Mouse (Mus musculus): ENCODE measurements around the gene Olfr585. TPM values are rescaled to one million over a fixed set of nuclear protein-coding genes. Genes with fewer than 3 reads are reported as not detected.

The Olfr585 gene
- polyA plus RNA-seq (2014; fragmentation: Nextera tagmentation; extraction: Ambion mirVana): not detected in 2 replicates

DNA sequence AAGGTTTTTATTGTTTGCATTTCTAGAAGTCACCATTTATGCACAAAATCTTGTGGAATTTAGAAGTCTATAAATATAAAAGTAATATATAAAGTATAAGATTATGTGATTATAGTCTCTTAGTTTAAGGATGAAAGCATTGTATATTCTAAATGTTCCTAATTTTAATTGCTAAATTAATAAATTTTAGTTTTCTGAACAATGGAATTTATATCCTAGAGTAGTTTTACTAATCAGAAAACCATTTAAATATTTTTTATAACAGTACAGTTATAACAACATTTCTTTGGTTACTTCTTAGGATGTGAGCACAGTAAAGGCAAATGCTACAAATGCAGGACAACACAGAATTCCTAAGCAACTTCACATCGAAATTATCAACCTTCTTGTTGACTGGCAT is at the start of gene Olfr585:
Gene Olfr585, plus strand, starts transcription at position 301 of the 400 bp plus-strand sequence.
- H3K4me1 ChIP-seq (ENCODE audit: control insufficient read depth in 2 of 2, insufficient read depth in 2 of 2, low read length in 2 of 2): no peaks in the 10 kb centered on the region
- no peak within 1 kb of the TSS for H3K9ac ChIP-seq (ENCODE audit: low read length)

DNA sequence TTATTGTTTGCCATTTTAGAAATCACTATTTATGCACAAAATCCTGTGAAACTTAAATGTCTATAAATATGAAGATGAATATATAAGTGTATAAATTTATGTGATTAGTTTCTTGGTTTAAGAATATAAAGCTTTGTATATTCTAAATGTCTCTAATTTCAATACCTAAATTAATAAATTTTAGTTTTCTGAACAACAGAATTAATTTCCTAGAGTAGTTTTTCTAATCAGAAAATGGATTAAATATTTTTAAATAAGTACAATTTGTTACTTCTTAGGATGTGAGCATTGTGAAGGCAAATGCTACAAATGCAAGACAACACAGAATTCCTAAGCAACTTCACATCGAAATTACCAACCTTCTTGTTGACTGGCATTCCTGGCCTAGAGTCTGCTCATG is 46.5 kb upstream of the Olfr585 start, which contains the start of gene Olfr583:
Gene Olfr583, plus strand, starts transcription at position 301 of the 400 bp plus-strand sequence.
- Histone ChIP-seq H3K36me3 (ENCODE audit: control insufficient read depth, insufficient read depth, low read length) (no peaks in the 10 kb centered on the region), H3K27me3 (ENCODE audit: control insufficient read depth, insufficient read depth, low read length) (no peaks in the 10 kb centered on the region), H3K4me1 (ENCODE audit: control insufficient read depth in 2 of 2, insufficient read depth in 2 of 2, low read length in 2 of 2) (no peaks in the 10 kb centered on the region), H3K4me3 (ENCODE audit: control insufficient read depth in 1 of 2, insufficient read depth in 1 of 2, low read depth in 1 of 2, low read length in 2 of 2) (no peak within 1 kb of the TSS), H3K9me3 (ENCODE audit: control insufficient read depth, low read length) (no peaks in the 10 kb centered on the region), H3K9ac (ENCODE audit: low read length) (no peak within 1 kb of the TSS), H3K4me2 (ENCODE audit: low read length) (no peak within 1 kb of the TSS), H3K27ac (replicated peaks in 1 of 2; ENCODE audit: control insufficient read depth in 1 of 2, insufficient read depth in 1 of 2, low read depth in 2 of 2, low read length in 2 of 2) (no peak within 1 kb of the TSS)
- ATAC-seq (ENCODE audit: insufficient number of reproducible peaks, insufficient read depth, low FRiP score, low read depth): no peak
- 81% methylated on average over 1 of the region's 1 CpGs for WGBS

More for the DNA sequence above, at the start of gene Olfr585:
- no peaks in the 10 kb centered on the region for H3K36me3 ChIP-seq (ENCODE audit: control insufficient read depth, insufficient read depth, low read length)
- no peaks in the 10 kb centered on the region for H3K27me3 ChIP-seq (ENCODE audit: control insufficient read depth, insufficient read depth, low read length)
- H3K4me2 ChIP-seq (ENCODE audit: low read length): no peak within 1 kb of the TSS
- no peak within 1 kb of the TSS for H3K4me3 ChIP-seq (ENCODE audit: control insufficient read depth in 1 of 2, insufficient read depth in 1 of 2, low read depth in 1 of 2, low read length in 2 of 2)
- H3K27ac ChIP-seq (replicated peaks in 1 of 2; ENCODE audit: control insufficient read depth in 1 of 2, insufficient read depth in 1 of 2, low read depth in 2 of 2, low read length in 2 of 2): no peak within 1 kb of the TSS
- no peaks in the 10 kb centered on the region for H3K9me3 ChIP-seq (ENCODE audit: control insufficient read depth, low read length)
- ATAC-seq (ENCODE audit: insufficient number of reproducible peaks, insufficient read depth, low FRiP score, low read depth): no peak
- 85% methylated on average over 1 of the region's 1 CpGs for WGBS

DNA sequence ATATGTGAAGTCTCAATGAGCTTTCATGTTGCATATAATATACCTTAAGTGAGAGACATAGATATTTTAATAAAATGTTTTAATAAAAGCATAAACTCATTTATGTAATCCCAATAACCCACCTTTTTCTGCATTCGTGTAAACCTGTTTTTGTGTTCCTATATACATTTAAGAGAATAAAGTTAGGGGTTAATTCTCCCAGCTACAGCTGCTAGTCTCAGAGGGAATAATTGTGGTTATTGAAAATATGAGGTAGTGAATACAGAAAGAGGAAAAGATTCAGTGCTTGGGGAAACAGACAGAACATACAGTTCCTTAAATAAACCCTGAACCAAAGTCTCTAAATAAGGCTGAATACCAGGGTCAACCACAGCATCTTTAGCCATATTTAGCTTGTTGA is 15.9 kb upstream of the Olfr585 start, which contains the start of gene Olfr584:
Gene Olfr584, plus strand, starts transcription at position 301 of the 400 bp plus-strand sequence.
- 67% methylated on average over 1 of the region's 1 CpGs for WGBS
- ATAC-seq (ENCODE audit: insufficient number of reproducible peaks, insufficient read depth, low FRiP score, low read depth): no peak
- H3K4me1 ChIP-seq (ENCODE audit: control insufficient read depth in 2 of 2, insufficient read depth in 2 of 2, low read length in 2 of 2): no peaks in the 10 kb centered on the region
- H3K4me2 ChIP-seq (ENCODE audit: low read length): no peak within 1 kb of the TSS
- H3K27ac ChIP-seq (replicated peaks in 1 of 2; ENCODE audit: control insufficient read depth in 1 of 2, insufficient read depth in 1 of 2, low read depth in 2 of 2, low read length in 2 of 2): no peak within 1 kb of the TSS
- H3K27me3 ChIP-seq (ENCODE audit: control insufficient read depth, insufficient read depth, low read length): no peaks in the 10 kb centered on the region
- no peak within 1 kb of the TSS for H3K9ac ChIP-seq (ENCODE audit: low read length)
- H3K9me3 ChIP-seq (ENCODE audit: control insufficient read depth, low read length): peaks cover 8% of the 10 kb centered on the region; the same call in 1 of the 2 replicates
- no peak within 1 kb of the TSS for H3K4me3 ChIP-seq (ENCODE audit: control insufficient read depth in 1 of 2, insufficient read depth in 1 of 2, low read depth in 1 of 2, low read length in 2 of 2)
- H3K36me3 ChIP-seq (ENCODE audit: control insufficient read depth, insufficient read depth, low read length): no peaks in the 10 kb centered on the region

DNA sequence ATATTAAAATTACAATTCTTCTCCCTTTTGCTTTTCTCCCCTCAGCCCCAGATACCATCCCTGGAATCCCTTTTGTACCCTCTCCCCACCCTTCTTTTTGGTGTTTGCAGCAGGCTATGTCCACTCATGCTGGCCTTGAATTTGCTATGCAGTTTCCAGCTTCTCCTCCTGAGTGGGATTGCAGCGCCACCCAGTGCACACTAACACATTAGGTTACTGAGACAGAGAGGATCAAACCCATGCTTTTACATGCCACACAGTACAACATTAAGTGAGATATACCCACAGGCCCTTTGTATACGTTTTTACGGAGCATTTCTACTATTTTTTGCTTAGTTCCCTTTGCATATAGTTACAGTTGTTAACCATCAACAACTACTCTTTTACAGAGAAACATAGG is 21.9 kb downstream of the Olfr585 start:
- Histone ChIP-seq H3K27ac (replicated peaks in 1 of 2; ENCODE audit: control insufficient read depth in 1 of 2, insufficient read depth in 1 of 2, low read depth in 2 of 2, low read length in 2 of 2) (no peak overlapping the region), H3K36me3 (ENCODE audit: control insufficient read depth, insufficient read depth, low read length) (no peaks in the 10 kb centered on the region), H3K4me1 (ENCODE audit: control insufficient read depth in 2 of 2, insufficient read depth in 2 of 2, low read length in 2 of 2) (no peaks in the 10 kb centered on the region), H3K9ac (ENCODE audit: low read length) (no peak overlapping the region), H3K9me3 (ENCODE audit: control insufficient read depth, low read length) (no peaks in the 10 kb centered on the region), H3K27me3 (ENCODE audit: control insufficient read depth, insufficient read depth, low read length) (no peaks in the 10 kb centered on the region), H3K4me2 (ENCODE audit: low read length) (no peak overlapping the region), H3K4me3 (ENCODE audit: control insufficient read depth in 1 of 2, insufficient read depth in 1 of 2, low read depth in 1 of 2, low read length in 2 of 2) (no peak overlapping the region)
- no peak for ATAC-seq (ENCODE audit: insufficient number of reproducible peaks, insufficient read depth, low FRiP score, low read depth)
- 48% methylated on average over 3 of the region's 3 CpGs for WGBS

- H3K4me3 ChIP-seq (ENCODE audit: control insufficient read depth in 1 of 2, insufficient read depth in 1 of 2, low read depth in 1 of 2, low read length in 2 of 2): no peak within 1 kb of the TSS
- H3K9ac ChIP-seq (ENCODE audit: low read length): no peak within 1 kb of the TSS
- no peak within 1 kb of the TSS for H3K4me2 ChIP-seq (ENCODE audit: low read length)
- H3K27ac ChIP-seq (replicated peaks in 1 of 2; ENCODE audit: control insufficient read depth in 1 of 2, insufficient read depth in 1 of 2, low read depth in 2 of 2, low read length in 2 of 2): no peak within 1 kb of the TSS
- no peaks in the 10 kb centered on the region for H3K9me3 ChIP-seq (ENCODE audit: control insufficient read depth, low read length)
- no peaks in the 10 kb centered on the region for H3K4me1 ChIP-seq (ENCODE audit: control insufficient read depth in 2 of 2, insufficient read depth in 2 of 2, low read length in 2 of 2)
- no peaks in the 10 kb centered on the region for H3K27me3 ChIP-seq (ENCODE audit: control insufficient read depth, insufficient read depth, low read length)
- 80% methylated on average over 3 of the region's 3 CpGs for WGBS
- no peaks in the 10 kb centered on the region for H3K36me3 ChIP-seq (ENCODE audit: control insufficient read depth, insufficient read depth, low read length)
- ATAC-seq (ENCODE audit: insufficient number of reproducible peaks, insufficient read depth, low FRiP score, low read depth): no peak
Measured at GRCm38 (mm10) chr7:103125538-103125937, 28.0 kb downstream of the Olfr585 start, which contains the start of gene Olfr586. Gene Olfr586, minus strand, starts transcription at chr7:103125638.

GRCm38 (mm10) chr7:103140579-103140978 is 43.1 kb downstream of the Olfr585 start, which contains the start of gene Olfr588-ps1:
Gene Olfr588-ps1, plus strand, starts transcription at chr7:103140879.
- H3K9me3 ChIP-seq (ENCODE audit: control insufficient read depth, low read length): no peaks in the 10 kb centered on the region
- no peaks in the 10 kb centered on the region for H3K36me3 ChIP-seq (ENCODE audit: control insufficient read depth, insufficient read depth, low read length)
- WGBS: 68% methylated on average over 1 of the region's 1 CpGs
- no peak within 1 kb of the TSS for H3K4me3 ChIP-seq (ENCODE audit: control insufficient read depth in 1 of 2, insufficient read depth in 1 of 2, low read depth in 1 of 2, low read length in 2 of 2)
- no peak within 1 kb of the TSS for H3K9ac ChIP-seq (ENCODE audit: low read length)
- H3K27ac ChIP-seq (replicated peaks in 1 of 2; ENCODE audit: control insufficient read depth in 1 of 2, insufficient read depth in 1 of 2, low read depth in 2 of 2, low read length in 2 of 2): no peak within 1 kb of the TSS
- no peak within 1 kb of the TSS for H3K4me2 ChIP-seq (ENCODE audit: low read length)
- ATAC-seq (ENCODE audit: insufficient number of reproducible peaks, insufficient read depth, low FRiP score, low read depth): no peak
- no peaks in the 10 kb centered on the region for H3K4me1 ChIP-seq (ENCODE audit: control insufficient read depth in 2 of 2, insufficient read depth in 2 of 2, low read length in 2 of 2)
- no peaks in the 10 kb centered on the region for H3K27me3 ChIP-seq (ENCODE audit: control insufficient read depth, insufficient read depth, low read length)

Other genes with a start within 250 kb of the Olfr585 start
- gene Olfr566, start 239.0 kb upstream of the Olfr585 start, polyA plus RNA-seq (2014; fragmentation: Nextera tagmentation; extraction: Ambion mirVana): not detected in 2 replicates
- gene Olfr568, start 220.6 kb upstream of the Olfr585 start, polyA plus RNA-seq (2014; fragmentation: Nextera tagmentation; extraction: Ambion mirVana): not detected in 2 replicates
- gene Olfr569, start 206.8 kb upstream of the Olfr585 start, polyA plus RNA-seq (2014; fragmentation: Nextera tagmentation; extraction: Ambion mirVana): not detected in 2 replicates
- gene Olfr570, start 203.1 kb upstream of the Olfr585 start, polyA plus RNA-seq (2014; fragmentation: Nextera tagmentation; extraction: Ambion mirVana): not detected in 2 replicates
- gene Olfr571, start 180.2 kb upstream of the Olfr585 start, polyA plus RNA-seq (2014; fragmentation: Nextera tagmentation; extraction: Ambion mirVana): not detected in 2 replicates
- not detected in 2 replicates for gene Olfr572, start 173.3 kb upstream of the Olfr585 start, polyA plus RNA-seq (2014; fragmentation: Nextera tagmentation; extraction: Ambion mirVana)
- gene Olfr573-ps1, start 155.1 kb upstream of the Olfr585 start, polyA plus RNA-seq (2014; fragmentation: Nextera tagmentation; extraction: Ambion mirVana): not detected in 2 replicates
- not detected in 2 replicates for gene Olfr574, start 149.3 kb upstream of the Olfr585 start, polyA plus RNA-seq (2014; fragmentation: Nextera tagmentation; extraction: Ambion mirVana)
- not detected in 2 replicates for gene Olfr575, start 138.9 kb upstream of the Olfr585 start, polyA plus RNA-seq (2014; fragmentation: Nextera tagmentation; extraction: Ambion mirVana)
- gene Olfr576, start 135.1 kb upstream of the Olfr585 start, polyA plus RNA-seq (2014; fragmentation: Nextera tagmentation; extraction: Ambion mirVana): not detected in 2 replicates
- not detected in 2 replicates for gene Olfr577, start 121.8 kb upstream of the Olfr585 start, polyA plus RNA-seq (2014; fragmentation: Nextera tagmentation; extraction: Ambion mirVana)
- not detected in 2 replicates for gene Olfr578, start 108.4 kb upstream of the Olfr585 start, polyA plus RNA-seq (2014; fragmentation: Nextera tagmentation; extraction: Ambion mirVana)
- not detected in 2 replicates for gene Olfr582, start 59.7 kb upstream of the Olfr585 start, polyA plus RNA-seq (2014; fragmentation: Nextera tagmentation; extraction: Ambion mirVana)
- gene Olfr583, start 46.4 kb upstream of the Olfr585 start, polyA plus RNA-seq (2014; fragmentation: Nextera tagmentation; extraction: Ambion mirVana): not detected in 2 replicates
- not detected in 2 replicates for gene Olfr584, start 15.8 kb upstream of the Olfr585 start, polyA plus RNA-seq (2014; fragmentation: Nextera tagmentation; extraction: Ambion mirVana)
- not detected in 2 replicates for gene Olfr586, start 27.9 kb downstream of the Olfr585 start, polyA plus RNA-seq (2014; fragmentation: Nextera tagmentation; extraction: Ambion mirVana)
- not detected in 2 replicates for gene Olfr588-ps1, start 43.2 kb downstream of the Olfr585 start, polyA plus RNA-seq (2014; fragmentation: Nextera tagmentation; extraction: Ambion mirVana)
- gene Olfr589, start 58.6 kb downstream of the Olfr585 start, polyA plus RNA-seq (2014; fragmentation: Nextera tagmentation; extraction: Ambion mirVana): not detected in 2 replicates
- not detected in 2 replicates for gene Olfr591, start 80.6 kb downstream of the Olfr585 start, polyA plus RNA-seq (2014; fragmentation: Nextera tagmentation; extraction: Ambion mirVana)
- gene Olfr592, start 87.1 kb downstream of the Olfr585 start, polyA plus RNA-seq (2014; fragmentation: Nextera tagmentation; extraction: Ambion mirVana): not detected in 2 replicates
- not detected in 2 replicates for gene Olfr593, start 114.1 kb downstream of the Olfr585 start, polyA plus RNA-seq (2014; fragmentation: Nextera tagmentation; extraction: Ambion mirVana)
- gene Olfr594, start 119.3 kb downstream of the Olfr585 start, polyA plus RNA-seq (2014; fragmentation: Nextera tagmentation; extraction: Ambion mirVana): not detected in 2 replicates
- gene Usp17ld, start 154.8 kb downstream of the Olfr585 start, polyA plus RNA-seq (2014; fragmentation: Nextera tagmentation; extraction: Ambion mirVana): not detected in 2 replicates
- gene Olfr596, start 207.9 kb downstream of the Olfr585 start, polyA plus RNA-seq (2014; fragmentation: Nextera tagmentation; extraction: Ambion mirVana): not detected in 2 replicates
- not detected in 2 replicates for gene Olfr597, start 218.6 kb downstream of the Olfr585 start, polyA plus RNA-seq (2014; fragmentation: Nextera tagmentation; extraction: Ambion mirVana)
- gene Olfr598, start 225.8 kb downstream of the Olfr585 start, polyA plus RNA-seq (2014; fragmentation: Nextera tagmentation; extraction: Ambion mirVana): not detected in 2 replicates
- not detected in 2 replicates for gene Olfr599, start 238.2 kb downstream of the Olfr585 start, polyA plus RNA-seq (2014; fragmentation: Nextera tagmentation; extraction: Ambion mirVana)